Mouse (Mus musculus): Measurements from ENCODE around the gene Mccc2. TPM values are rescaled to one million over a fixed set of nuclear protein-coding genes. Genes with fewer than 3 reads are reported as not detected.

Mccc2 gene
- total RNA-seq, 1 experiment from 2014 or later = 8.5 TPM

GRCm38 (mm10) chr13:99947417-99947816 lies 68.0 kb downstream of the Mccc2 start:
- no peak for ATAC-seq (ENCODE audit: extremely low read depth, insufficient number of reproducible peaks, low FRiP score, poor library complexity, severe bottlenecking)

- ATAC-seq (ENCODE audit: extremely low read depth, insufficient number of reproducible peaks, low FRiP score, poor library complexity, severe bottlenecking) = no peak
Observed at GRCm38 (mm10) chr13:99943525-99943924, 71.9 kb downstream of the Mccc2 start.

GRCm38 (mm10) chr13:99940601-99941000 lies 74.8 kb downstream of the Mccc2 start:
- no peak for ATAC-seq (ENCODE audit: extremely low read depth, insufficient number of reproducible peaks, low FRiP score, poor library complexity, severe bottlenecking)

- ATAC-seq (ENCODE audit: extremely low read depth, insufficient number of reproducible peaks, low FRiP score, poor library complexity, severe bottlenecking) = peak; percentile 71
Observed at GRCm38 (mm10) chr13:99939320-99939671, 76.1 kb downstream of the Mccc2 start.

- ATAC-seq (ENCODE audit: extremely low read depth, insufficient number of reproducible peaks, low FRiP score, poor library complexity, severe bottlenecking) = 0 out of 2 replicates have a peak, but pooled peaks have one; percentile 2
Observed at GRCm38 (mm10) chr13:99938606-99939319, 76.7 kb downstream of the Mccc2 start.

GRCm38 (mm10) chr13:99937741-99938140 lies 77.7 kb downstream of the Mccc2 start:
- no peak for ATAC-seq (ENCODE audit: extremely low read depth, insufficient number of reproducible peaks, low FRiP score, poor library complexity, severe bottlenecking)

- no peak for ATAC-seq (ENCODE audit: extremely low read depth, insufficient number of reproducible peaks, low FRiP score, poor library complexity, severe bottlenecking)
Observed at GRCm38 (mm10) chr13:99932406-99932805, 83.0 kb downstream of the Mccc2 start.

- ATAC-seq (ENCODE audit: extremely low read depth, insufficient number of reproducible peaks, low FRiP score, poor library complexity, severe bottlenecking) = no peak
Observed at GRCm38 (mm10) chr13:99931502-99931901, 83.9 kb downstream of the Mccc2 start.

- no peak for ATAC-seq (ENCODE audit: extremely low read depth, insufficient number of reproducible peaks, low FRiP score, poor library complexity, severe bottlenecking)
Observed at GRCm38 (mm10) chr13:99926249-99926648, 89.2 kb downstream of the Mccc2 start.

GRCm38 (mm10) chr13:99915632-99916031 lies 99.8 kb downstream of the Mccc2 start:
- ATAC-seq (ENCODE audit: extremely low read depth, insufficient number of reproducible peaks, low FRiP score, poor library complexity, severe bottlenecking) = no peak

GRCm38 (mm10) chr13:99900965-99901364 lies 114.5 kb downstream of the Mccc2 start, which contains the start of gene Cartpt:
Gene Cartpt, minus strand, starts transcription at chr13:99901091.
- ATAC-seq (ENCODE audit: extremely low read depth, insufficient number of reproducible peaks, low FRiP score, poor library complexity, severe bottlenecking) = no peak

- ATAC-seq (ENCODE audit: extremely low read depth, insufficient number of reproducible peaks, low FRiP score, poor library complexity, severe bottlenecking) = no peak
Observed at GRCm38 (mm10) chr13:99900557-99900892, 114.9 kb downstream of the Mccc2 start.

- no peak for ATAC-seq (ENCODE audit: extremely low read depth, insufficient number of reproducible peaks, low FRiP score, poor library complexity, severe bottlenecking)
Observed at GRCm38 (mm10) chr13:99899670-99900556, 115.5 kb downstream of the Mccc2 start.

- no peak for ATAC-seq (ENCODE audit: extremely low read depth, insufficient number of reproducible peaks, low FRiP score, poor library complexity, severe bottlenecking)
Observed at GRCm38 (mm10) chr13:99898816-99899215, 116.6 kb downstream of the Mccc2 start.

Other genes starting within 250 kb of the Mccc2 start
- not detected in 2 replicates for gene Cartpt, start 114.5 kb downstream of the Mccc2 start, total RNA-seq (2017)
- 87.9 TPM in 2 replicates for gene Bdp1, start 88.4 kb upstream of the Mccc2 start, total RNA-seq (2017)
- gene Serf1, start 92.4 kb upstream of the Mccc2 start, total RNA-seq (2017) = 3.5 and 3.6 TPM in 2 replicates
- 31.8 and 40.7 TPM in 2 replicates for gene Smn1, start 109.2 kb upstream of the Mccc2 start, total RNA-seq (2017)
- 21.1 and 25.6 TPM in 2 replicates for gene Naip2, start 186.5 kb upstream of the Mccc2 start, total RNA-seq (2017)
- 12.5 and 15.1 TPM in 2 replicates for gene Naip5, start 230.7 kb upstream of the Mccc2 start, total RNA-seq (2017)

All from neutrophil, adult 5-6 weeks (primary cell).